Mouse (Mus musculus) layer of hippocampus, adult 9-11 months (tissue): ENCODE data around the gene Zbtb46.

Experiments
- DNase-seq: peaks from one replicate; pipeline ENCODE4 v3.0.0; 2022

Gene Zbtb46

DNA sequence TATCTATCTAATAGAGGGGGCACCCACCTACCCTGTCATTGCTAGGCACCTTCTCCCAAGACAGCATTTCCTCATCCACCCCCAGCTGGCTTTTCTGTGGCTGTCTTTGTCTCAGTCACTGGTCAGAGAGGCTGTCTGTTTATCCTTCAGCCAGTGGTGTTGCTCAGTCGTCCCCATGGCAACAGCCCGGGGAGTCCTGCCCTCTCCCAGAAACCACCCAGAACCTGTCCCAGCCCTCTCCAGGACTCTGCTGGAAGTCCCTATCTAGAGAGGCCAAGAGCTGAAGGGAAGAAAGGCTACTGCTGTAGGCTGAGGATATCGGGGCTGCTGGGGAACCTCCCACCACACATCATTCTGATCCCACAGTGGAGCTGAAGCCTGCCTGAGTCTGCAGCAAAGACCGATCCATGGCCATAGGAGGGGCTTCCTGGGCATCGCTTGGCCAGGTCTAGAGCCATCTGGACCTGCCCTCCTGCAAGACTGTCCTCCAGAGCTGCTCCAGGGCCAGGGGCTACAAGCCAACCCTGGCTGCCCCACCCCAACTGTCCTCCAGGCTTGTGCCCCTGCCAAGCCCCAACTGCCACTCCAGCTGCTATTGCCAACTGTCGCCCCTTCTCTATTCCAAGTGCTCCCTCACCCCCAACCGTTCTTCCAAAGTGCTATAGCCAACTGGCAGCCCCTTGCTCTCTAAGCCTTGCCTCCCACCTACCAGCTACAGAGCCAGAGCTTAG lies 3.9 kb upstream of the Zbtb46 start:
- DNase-seq, result peak; percentile 42

DNA sequence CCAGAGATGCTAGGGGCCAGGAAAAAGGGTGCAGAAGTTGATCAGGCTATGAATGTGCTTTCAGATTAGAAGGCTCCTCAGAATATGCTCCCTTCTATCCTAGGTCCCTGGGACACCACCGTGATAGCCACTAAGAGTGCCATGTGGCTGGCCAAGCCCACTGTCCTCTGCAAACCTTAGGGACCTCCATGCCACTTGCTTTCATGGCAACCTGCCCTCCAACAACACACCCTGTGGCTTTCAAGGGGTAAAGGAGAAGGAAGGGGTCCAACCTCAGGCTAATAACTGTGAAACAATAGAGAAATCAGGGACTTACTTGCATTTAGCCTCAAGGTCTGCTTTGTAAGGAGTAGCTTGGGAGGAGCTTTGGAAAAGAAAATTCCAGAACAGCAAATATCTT lies 3.4 kb upstream of the Zbtb46 start:
- DNase-seq, result no peak

DNA sequence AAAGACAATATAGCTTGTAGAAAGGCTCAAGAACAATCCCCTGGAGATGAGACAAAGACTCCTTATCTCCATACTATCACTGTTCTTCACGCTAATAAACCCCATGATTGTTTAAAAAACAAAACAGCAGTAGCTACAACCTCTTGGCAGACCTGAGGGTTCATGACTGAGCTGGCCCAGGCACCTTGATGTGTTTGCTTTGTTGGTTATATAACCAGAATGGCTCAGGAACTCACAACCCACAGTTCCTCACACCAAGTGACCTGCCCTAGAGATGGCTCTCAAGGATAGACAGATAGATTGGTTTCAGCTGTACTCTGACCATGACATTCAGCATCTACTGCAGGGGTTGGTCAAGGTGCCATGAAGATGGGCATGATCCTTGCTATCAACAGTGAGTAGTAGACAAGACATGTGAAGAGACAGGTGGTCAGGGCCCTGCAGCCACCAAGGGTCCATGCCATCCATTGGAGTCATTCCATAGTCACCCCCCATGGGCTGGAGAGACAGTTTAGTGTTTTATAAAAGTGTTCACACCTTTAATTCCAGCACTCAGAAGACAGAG lies 2.4 kb upstream of the Zbtb46 start:
- no peak for DNase-seq

DNA sequence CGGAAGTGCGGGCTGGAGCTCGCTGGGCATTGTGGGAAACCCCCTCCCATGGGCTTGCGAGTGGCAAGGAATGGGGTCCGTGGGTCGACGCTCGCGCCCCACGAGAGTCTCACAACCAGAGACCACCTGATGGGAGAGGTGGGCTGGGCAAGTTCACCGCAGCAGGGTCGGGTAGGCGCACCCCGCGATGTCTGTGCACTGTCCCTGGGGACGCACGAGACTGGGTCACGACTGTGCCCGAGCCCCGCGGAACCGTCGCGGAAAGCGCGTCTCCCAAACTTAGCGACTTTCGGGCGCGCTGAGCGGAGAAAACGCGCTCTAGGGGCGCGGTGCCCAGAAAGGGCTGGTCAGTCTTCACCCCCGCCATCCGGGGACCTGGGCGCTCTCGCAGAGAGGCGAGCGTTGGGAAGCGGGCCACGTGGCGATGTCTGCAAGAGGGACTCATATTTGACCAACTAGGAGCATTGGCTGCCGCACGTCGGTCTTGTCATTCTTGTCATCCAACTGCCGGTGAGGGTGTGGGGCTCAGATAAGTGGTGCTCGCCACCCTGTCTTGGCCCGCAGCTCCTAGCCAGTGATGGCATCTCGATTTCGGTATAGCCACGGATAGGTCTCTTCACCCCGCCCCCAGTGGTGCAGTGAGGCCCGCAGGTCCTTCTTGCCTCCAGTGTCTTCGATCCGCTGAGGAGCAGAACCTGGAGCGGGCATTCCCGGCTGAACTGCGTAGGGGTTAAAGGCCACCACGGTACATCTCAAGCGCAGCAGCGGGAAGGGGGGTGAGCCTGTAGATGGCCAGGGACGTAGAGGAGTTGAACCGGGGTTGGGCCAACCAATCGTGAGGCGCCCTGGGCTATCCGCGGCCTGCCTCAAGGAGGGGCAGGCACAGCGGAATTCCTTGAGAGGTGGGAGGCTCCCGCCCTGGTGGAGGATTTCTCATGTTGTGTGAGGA lies 721 bp upstream of the Zbtb46 start:
- DNase-seq, result peak; percentile 11

DNA sequence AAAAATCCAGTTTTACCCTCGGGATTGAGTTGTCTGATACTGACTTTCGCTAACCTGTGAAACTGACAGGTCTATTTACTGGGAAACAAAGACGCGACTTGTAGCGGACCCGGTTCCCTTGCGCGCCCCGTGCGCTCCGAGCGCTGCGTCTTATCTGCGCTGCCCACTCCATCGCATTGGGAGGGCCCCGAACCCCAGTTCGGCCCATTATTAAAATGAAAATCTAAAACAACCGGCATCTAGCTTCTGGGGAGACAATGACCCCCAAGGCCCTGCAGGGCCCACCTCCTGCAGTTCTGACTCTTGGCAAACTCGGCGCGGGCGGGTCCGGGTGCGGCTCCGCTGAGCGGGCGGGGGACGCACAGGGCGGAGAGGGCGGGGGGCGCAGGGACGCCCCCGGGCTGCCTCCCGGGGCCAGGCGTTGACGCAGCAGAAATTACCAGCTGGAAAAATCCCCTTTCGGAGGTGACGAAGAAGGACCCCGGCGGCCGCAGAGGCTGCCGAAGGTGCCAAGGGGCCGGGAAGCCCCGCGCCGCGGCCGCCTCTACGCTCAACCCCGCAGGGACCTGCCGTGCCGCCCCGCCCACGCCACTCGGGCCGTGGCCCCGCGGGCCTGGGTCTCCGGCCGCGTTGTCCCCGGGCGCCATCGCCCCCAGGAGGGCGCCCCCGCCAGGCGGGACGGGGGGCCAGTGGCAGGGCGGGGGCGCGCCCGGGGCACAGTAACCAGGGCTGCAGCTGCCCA lies 644 bp downstream of the Zbtb46 start:
- no peak for DNase-seq

DNA sequence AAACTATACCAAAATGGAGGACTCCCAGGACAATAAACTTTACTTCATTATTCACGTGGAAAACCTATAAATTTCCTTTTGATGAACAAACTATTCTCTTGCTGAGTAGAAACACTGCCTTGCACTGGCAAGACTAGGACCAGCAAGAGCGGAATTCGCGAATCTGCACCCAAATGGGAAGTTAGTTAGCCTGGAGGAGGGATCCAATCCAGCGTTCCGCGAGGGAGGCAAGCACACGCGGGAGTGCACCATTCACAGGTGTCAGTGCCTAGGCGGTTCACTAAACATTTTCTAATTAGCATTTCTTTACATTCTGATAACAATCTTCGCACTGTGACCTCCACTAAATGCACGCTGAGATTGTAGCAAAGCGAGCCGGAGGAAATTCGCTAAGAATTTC lies 1.4 kb downstream of the Zbtb46 start:
- DNase-seq, result no peak

DNA sequence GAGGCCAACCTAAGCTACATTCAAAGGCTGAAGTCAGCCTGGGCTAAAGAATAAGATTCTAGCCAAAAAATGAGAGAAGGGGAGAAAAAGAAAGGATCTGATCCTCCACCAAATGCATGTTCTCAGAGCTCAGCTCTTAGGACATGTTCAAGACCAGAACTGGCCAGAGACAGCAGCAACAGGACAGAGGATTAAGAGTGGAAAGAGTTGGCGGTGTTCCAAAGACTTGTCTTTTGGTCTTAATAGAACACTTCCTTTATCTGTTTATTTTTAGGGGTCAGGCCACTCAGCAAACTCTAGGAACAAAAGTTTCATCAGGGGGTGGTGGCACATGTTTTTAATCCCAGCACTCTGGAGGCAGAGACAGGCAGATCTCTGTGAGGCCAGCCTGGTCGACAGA lies 3.3 kb downstream of the Zbtb46 start:
- DNase-seq, result no peak

DNA sequence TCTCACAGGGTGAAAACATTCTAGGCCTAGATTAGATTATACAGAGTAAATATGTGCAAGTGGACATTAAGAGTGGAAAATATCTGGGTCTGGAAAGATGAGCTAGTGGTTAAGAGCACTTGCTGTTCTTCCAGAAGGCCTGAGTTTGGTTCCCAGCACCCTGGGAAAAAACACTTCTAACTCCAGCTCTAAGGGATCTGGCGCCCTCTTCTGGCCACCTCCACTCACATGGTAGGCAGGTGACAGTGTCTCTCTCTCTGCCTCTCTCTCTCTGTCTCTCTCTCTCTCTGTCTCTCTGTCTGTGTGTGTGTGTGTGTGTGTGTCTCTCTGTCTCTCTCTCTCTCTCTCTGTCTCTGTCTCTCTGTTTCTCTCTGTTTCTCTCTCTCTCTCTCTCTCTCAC lies 6.0 kb downstream of the Zbtb46 start:
- DNase-seq, result no peak

DNA sequence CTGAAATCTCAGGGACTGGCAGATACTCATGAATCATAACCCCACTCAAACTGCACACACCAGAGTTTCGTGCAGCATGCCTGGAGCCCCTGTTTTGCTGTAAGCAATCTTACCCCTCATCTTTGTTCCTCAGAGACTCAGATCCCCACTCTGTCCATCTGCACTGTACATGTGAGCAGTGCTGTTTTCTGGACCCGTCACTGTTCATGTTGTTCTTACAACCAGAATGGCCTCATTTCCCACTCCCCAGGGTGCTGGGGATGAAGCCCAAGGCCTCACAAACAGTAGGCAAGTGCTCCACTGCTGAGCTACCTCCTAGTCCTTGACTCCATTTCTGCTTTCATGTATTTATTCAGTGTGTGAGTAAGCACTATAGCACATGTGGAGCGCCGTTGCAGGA lies 7.0 kb downstream of the Zbtb46 start:
- DNase-seq, result no peak

DNA sequence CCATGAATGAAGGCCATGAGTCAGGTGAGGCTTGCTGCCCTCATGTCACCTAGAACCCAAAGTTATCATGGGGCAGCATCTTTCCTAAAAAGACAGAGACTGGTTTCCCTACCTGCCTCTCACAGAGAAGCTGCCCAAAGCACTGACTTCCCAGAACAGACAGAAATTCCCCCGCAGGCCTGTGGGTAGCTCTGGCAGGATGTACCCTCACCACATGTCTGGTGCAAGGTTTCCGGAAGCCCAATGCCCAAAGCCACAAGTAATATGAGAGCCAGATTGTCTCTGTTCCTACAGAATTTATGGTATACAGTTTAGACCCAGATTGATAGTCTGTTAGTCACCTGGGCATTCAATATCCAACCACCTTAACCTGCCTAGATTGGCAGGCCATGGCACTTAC lies 16.2 kb downstream of the Zbtb46 start:
- no peak for DNase-seq

DNA sequence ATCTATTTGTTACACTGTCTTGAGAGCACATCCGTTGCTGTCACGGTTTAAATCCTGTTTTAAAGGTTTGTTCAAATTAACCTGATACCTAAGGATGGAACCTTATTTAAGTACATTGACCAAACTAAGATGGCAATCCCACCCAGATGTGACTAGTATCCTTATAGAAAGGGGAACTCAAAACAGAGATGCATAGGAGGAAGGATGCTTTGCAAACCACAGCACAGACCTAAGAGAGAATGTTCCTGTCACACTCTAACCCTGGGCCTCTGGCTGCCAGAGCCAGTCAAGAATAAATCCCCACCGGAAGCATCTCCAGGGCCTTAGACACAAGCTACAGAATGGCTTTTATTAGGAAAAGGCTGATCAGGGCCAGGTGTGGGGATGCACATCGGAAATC lies 21.1 kb downstream of the Zbtb46 start:
- no peak for DNase-seq

DNA sequence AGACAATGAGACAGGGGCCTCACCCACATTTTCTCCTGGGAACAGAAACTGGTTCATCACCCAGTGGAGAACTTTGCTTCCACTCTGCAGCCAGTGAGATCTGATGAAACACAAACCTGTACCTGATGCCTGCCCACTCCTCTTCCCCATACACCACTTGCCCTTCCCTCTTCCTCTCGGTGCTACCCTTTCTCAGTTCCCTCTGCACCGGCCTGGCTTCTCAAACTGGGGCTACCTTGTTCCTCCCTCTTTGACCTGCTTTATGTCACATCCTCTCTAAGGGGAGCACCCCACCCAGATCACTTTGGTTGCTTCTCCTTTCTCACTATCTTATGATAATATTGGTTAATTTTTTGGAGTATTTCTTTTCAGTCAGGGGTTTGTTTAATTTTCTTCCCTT lies 23.0 kb downstream of the Zbtb46 start:
- DNase-seq, result no peak

DNA sequence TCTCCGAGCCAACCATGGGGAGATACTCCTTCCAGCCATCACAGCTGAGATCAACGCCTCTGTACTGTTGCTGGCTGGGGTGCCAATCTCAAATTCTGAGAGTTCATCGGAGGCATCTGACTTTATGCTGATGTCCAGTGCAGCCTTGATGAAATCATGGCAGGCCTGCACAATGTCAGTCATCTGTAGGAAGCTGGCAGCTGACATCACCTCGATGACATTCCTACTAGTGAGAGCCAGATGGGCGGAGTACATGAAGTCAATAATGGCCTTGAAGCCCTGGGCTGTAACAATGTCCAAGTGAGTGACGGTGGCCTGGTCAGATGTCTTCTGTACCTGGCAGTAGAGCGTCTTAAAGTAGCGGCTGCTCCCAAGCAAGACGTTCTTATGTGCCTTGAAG lies 35.4 kb downstream of the Zbtb46 start:
- DNase-seq, result no peak

DNA sequence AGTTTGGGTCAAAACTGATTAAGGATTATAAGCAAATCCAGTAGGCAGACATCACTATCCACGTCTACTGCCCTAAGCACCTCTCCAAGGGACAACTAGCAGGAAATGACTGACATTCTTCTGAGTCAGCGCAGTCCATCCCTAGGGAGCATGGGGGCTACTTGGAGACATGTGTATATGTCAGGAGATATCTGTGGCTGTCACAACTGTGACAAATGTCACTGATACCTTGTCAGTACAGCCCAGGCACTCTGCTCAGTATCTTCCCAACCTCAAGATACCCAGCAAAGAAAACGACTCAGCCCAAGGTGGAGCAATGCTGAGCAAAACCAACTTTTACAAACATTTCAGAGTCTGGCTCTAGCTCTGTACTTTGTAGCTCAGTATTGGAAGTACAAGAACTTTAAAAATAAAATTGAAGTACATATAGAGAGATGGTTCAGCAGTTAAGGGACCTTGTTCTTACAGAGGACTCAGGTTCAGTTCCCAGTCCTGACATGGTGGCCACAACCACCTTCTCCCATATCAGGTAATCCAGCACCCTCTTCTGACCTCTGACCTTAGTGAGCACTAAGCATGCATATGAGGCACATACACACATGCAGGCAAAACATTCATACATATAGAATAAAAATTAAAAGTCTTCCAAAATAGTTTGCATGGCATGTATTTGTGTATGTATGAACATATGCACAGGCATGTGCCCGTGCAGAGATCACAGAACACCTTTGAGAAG lies 38.2 kb downstream of the Zbtb46 start:
- DNase-seq, result no peak

DNA sequence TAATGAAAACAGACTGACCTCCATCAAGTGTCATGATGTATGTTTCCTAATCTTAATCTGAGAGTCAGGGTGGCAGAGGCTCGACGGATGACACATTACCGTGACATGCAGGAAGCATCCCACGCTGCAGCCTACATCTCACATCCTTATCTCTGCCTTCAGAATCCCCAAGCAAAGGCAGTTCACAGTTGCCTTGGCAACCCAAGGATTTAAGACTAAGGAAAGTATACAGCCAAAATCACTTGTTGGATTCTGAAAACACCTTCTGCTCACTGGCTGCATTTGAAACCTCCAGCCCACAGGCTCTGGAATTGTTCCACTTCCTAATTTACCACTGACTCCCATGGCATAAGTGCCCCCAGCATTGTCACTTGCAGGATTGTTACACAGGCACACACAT lies 38.8 kb downstream of the Zbtb46 start:
- peak; percentile 78 for DNase-seq

DNA sequence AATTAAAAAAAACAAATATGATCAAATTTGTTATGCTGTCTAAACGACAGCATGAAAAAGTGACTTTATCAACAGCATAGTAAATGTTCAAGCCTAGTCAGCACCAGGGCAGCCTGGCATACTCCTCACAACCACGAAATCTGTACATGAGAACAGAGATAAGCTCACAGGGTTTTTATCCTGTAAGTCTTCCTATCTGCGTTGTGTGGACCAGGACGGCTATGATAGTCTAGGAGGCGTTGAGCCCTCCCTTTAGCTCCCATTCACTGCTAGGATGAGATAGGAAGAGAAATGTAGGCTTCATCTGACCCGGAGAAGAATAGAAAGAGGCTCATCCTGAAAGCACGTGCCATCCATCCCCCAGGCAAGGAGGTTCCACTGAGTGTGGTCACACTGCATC lies 39.9 kb downstream of the Zbtb46 start:
- DNase-seq, result no peak

DNA sequence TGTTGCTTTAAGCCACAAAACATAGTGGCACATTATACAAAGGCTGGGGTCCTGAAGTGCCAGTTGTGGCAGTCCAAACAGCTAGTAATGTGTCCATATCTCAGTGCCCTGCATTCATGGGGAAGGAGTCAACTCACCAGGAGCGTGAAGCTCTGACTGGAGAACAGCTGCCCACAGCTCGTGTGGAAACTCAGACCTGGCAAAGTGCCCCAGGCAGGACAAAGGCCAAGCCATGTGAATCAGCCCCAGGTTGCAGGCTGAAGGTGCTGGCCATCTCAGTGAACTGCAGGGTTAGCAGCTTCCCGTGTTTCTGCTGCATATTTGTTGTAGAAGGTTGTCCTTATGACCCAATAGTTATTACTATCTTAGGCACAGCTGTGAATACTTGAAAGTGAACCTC lies 43.3 kb downstream of the Zbtb46 start:
- DNase-seq, result no peak

DNA sequence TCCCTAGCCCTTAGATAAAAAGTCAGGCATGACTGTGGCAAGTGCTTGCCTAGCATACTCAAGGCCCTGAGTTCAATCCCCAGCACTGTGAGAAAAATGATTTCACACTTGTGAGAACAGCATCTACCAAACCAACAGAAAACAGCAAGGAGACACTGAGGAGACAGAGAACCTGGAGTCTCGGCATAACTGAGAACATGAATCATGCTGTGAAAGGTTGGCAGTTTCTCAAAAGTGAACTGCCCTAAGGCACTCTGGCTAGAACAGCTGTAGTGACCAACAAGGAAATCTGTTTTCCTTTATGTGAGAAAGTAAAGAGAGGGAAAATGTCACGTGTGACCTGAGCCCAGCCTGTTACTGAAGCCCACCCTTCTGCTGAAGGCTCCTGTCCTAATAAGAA lies 46.1 kb downstream of the Zbtb46 start:
- no peak for DNase-seq

DNA sequence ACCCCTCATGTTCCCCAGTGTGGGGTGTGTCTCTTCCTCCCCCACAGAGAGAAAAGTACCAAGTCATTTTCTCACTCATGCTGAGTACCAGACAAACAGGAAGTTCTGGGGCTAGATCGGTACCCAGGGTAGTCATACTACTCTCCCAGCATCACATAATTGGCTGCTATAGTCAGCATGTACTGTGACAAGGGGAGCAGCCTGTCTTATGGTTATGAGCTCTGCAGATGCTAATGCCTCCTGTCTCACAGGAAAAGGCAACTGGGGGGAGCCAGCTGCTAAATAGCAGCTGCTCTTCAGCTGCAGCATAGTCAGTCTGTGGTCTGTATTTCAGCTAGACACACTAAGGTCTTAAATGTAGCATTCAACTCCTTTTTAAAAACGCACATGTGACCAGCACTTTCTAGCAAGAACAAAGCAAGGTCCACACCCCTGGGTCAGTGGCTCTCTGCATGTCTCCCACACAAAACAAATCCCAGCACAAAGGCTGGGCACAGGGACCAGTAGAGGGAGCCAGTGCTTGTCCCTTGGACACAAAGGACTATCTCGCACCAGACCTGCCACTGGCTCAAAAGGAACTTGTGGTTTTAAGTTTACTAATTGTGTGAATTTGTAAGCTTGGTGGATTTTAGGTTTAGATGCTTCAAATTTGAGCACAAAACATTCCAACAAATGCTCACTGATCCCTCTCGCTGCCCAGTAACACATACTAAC lies 48.3 kb downstream of the Zbtb46 start:
- DNase-seq, result peak; percentile 59

DNA sequence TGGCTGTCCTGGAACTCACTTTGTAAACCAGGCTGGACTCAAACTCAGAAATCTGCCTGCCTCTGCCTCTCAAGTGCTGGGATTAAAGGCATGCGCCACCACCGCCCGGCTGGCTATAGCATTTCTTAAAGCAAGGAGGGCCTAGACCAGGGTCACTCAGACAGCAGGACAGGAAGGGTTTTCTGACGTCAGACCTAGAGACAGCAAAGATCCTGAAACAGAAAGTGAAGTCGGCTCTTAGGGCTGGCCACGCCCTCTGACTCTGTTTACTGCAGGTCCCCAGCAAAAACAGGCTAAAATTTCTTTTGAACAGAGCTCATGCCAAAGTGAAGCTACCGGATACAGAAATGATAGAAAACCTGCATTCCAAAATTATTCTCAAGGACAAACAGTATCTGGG lies 49.6 kb downstream of the Zbtb46 start:
- no peak for DNase-seq

DNA sequence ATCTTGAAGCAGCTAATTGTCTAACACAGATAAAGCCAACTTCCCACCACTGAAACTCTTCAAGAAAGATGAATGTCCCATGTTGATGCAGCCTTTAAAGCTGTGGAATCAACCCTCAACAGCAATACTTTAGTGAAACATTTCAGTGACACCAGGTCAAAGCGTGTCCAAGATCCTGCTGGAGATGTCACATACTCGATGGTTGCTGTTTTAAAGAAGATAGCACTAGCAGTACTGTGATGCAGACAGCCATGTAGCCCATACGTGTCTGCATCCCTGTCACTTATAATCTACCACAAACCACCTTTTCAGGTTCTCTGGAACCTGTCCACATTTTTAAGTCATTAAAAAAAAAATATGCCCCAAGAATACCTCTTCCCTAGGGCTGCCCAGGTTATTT lies 55.5 kb downstream of the Zbtb46 start:
- no peak for DNase-seq

DNA sequence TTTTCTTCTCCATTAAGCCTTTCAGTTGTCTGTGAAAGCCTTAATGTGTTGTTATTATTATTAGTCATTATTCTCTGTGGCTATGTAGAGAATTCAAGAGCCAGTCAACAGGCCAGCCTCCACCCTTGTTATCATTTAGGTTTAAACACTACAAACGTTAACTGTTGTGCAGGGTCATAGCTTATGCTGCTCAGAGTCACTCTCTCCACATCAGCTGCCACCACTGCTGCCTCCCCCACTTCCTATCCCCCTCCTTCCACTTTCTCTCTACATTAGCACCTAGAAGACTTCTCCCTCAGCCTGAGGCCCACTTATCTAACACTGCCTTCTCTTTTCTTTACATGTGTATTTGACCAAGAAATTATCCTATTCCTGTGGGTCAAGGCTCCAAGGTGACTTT lies 57.7 kb downstream of the Zbtb46 start:
- DNase-seq, result no peak
